Mouse (Mus musculus) right cerebral cortex, adult 18-20 months (tissue): ENCODE results near the gene Rtp1.

ENCODE experiments used
- DNase-seq: peaks from one replicate; pipeline ENCODE4 v3.0.0; 2022; ENCODE audit warnings: mixed read lengths

Gene Rtp1

DNA sequence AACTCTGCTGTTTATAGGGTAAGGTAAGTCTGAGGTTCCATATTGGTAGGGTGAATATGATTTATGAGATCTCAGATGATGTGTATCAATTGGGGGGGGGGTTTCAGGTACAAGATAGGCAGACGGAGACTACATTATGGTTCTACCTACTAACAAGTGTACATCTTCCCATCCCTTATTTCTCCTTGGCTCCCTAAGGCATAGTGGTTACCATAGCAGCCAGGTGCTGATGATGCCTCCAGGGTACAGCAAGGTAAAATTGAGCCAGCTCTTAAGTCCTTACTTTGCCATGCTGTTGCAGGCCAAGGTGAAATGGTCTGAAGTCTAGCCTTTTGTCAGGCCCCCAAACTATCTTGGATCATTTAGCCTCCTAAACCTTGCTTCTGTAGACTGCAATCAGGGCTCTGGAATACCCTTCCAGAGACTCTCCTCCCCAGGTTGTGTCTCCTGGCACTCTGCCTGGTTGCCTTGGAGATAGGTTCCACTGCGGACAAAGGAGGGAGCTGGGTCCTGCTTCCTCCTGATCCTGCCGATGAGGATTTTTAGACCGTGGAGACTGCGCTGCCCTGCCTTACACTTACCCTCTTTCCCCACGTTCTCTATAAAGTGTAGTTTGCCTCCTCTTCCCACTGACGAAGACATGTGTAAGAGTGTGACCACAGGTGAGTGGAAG lies at the start of gene Rtp1:
Rtp1 (plus strand) TSS at position 487 of the 673 bp plus-strand sequence.
- DNase-seq = no peak

DNA sequence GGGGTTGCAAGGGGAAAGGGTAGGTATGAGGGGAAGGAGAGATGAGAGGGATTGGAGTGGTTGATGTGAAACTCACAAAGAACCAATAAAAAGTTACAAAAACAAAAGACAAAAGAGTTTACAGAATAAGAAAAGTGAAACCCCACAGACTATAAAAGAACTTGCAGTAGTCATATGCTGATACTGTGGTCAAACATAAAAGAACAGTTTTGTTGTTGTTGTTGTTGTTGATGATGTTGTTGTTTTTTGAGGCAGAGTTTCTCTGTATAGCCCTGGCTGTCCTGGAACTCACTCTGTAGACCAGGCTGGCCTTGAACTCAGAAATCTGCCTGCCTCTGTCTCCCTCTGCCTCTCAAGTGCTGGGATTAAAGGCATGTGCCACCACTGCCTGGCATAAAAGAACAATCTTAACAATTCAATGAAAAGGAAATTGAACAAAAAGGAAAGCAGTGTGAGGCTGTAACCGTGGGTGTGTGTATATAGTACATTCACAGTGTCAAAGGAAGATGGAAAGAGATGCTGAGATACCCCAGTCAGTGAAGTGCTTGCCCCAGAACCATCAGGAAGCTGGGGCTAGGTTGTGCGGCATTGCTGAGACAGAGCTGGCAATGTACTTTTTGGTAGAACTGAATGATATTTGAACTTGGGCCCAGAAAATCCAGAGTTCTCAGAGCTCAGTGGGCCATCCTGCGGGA lies 49.2 kb upstream of the Rtp1 start:
- DNase-seq = no peak

DNA sequence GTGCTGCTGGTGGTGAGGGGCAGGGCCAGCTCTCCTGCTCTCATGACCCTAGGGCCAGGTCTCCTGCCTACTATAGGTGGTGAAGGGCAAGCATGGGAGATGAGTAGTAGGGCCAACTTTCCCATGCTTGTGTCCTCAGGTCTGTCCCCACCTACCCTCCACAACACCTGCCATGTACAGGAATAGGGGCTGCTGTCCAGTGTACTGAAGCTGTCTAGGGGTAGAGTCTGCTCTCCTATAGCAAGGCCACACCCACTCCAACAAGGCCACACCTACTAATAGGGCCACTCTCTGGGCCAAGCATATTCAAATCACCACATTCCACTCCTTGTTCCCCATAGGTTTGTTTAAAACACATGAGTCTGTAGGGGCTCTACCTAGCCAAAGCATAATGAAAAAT lies 44.6 kb upstream of the Rtp1 start:
- DNase-seq = no peak

DNA sequence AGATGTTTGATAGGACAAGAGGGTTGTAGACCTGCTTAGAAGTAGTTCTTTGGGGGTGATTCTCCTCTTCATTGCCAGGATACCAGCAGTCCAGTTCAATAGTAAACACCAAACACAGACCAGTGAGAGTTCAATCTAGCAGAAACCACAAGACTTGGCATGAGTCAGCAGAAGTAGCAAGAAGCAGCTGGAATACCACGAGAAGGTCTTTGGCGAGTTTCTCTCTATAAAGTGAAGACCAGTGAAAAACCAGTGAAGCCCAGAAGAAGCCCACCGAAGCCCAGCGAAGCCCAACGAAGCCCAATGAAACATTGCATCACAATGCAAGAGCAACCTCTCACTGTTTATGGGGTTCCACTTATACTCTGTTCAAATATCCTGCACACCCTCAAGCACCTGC lies 31.0 kb upstream of the Rtp1 start:
- no peak for DNase-seq

DNA sequence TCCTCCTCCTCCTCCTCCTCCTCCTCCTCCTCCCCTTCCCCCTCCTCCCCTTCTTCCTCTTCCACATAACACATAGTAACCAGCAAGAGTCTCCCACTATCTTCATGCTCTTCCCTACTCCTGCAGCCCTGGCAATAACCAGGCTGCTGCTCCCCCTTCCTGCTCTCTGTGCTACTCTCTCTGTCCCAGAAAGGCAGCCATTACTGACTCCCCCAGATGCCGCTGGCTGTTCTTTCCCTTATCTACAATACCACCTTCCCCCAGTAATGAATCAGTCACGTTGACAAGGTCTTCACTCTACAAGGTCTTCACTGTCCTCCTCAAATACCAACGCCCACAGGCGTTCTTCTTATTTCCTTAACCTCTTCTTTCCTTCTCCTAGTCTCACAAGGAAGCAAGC lies 27.5 kb upstream of the Rtp1 start:
- DNase-seq = no peak

DNA sequence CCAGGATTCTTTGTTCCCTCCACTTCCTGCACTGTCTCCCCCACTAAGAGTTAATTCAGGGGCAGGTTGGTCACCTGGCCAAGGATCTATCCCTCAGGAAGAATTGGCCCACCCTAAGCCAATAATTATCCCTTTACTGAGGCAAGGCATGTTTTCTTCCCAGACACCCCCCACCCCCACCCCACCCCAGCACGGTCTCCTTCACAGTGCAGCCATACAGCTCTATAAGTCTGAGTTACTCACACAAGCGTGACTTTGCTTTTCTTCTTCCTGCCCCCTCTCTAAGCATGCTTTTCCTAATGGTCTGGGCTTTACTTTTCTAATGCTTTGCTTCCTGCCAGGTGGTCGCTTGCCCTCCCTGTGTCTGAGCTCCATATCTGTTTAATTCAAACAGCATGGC lies 27.0 kb upstream of the Rtp1 start:
- no peak for DNase-seq

DNA sequence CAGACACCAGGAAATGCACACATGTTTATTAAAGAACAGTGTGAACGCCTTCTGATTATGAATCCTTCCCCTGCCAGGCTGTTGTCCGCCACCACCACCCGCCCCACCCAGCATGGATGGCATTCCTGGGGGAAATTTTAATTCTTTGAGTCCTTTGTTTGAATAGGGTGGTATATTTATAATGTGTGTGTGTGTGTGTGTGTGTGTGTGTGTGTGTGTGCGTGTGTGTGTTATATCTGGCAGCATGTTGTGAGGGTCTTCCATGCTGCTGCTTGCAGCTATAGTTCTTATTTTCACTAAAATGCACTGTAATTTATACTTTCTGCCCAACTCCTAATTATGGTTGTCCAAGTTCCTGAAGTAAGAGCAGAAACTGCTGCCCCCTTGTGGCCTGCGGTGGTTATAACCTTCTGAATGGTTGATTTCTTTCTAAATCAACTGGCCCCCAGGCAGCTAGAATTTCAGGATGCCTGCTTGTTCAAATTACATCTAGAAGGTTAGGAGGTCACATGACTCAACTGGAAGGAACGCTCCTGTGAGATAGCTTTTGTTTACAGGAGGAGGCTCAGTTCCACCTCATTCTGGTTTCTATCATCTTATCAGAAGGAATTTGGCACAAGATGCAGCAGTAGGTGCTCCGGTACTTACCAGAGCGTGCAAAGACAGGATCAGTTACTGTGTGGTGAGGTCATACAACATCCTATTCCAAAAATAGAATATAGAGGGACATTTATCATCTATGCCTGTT lies 25.8 kb upstream of the Rtp1 start:
- DNase-seq = peak; percentile 63

DNA sequence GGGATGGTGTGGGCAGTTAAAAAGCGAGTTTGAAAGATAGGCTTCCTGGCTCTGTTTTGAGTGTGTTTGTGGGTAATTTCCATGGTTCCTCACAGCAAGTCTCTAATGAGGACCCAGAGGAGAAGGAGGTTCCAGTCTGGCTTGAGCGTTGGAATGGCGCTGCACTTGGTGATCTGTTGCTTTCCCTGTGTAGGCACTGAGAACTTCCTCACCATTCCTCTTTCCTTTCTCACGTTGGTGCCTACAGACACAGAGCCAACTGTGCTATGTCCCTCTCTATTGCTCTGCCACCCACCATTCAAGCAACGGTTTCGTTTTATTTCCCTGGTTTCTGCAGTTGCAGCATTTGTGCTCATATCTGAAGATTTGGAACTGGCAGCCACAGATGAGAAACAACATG lies 16.0 kb upstream of the Rtp1 start:
- DNase-seq = peak; percentile 5

DNA sequence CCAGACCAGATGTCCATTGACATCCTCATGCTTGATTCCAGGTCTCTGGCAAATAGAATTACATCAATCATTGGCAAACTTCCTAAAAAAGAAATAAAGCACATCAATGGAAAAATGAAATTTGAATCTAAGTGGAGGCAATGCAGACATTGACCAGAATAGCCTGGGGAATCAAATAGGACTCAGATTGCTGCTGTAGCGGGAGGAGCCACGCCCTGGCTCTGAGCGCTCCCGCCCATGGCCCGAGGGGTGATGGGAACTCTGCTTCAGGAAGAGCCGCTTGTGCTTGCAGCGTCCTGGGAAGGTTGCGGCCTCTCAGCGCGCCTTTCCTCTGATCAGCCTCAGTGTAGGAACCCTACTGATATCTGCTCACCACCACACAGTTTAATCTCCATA lies 12.7 kb upstream of the Rtp1 start:
- DNase-seq = no peak

DNA sequence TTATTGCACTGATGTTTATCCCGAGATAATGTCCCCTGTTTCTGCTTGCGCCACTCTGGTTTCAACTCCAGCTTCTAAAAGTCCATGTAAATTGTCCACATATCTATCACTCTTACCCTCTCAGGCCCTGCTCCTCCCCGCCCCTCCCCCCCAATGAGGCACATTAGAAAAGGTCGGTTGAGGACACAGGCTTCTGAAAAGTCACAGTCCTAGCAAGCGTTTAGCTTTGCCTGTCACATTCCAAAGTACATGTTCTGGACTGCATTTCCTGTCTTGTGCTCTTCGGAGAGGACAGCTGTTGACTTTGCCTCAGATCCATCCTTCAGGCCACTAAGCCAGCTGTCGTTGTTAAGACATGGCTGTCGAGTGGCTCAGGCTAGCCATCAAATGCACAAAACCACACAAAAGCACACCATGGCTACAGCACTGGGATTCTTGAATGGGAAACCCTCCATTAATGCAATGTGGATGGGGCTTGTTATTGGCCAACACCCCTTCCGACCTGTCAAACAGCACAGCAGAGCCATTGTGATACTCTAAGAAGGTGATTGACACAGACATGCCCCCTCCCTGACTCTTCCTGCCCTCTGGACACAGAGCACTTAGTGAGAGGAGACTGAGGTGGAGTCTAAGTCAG lies 12.2 kb upstream of the Rtp1 start:
- DNase-seq = no peak

DNA sequence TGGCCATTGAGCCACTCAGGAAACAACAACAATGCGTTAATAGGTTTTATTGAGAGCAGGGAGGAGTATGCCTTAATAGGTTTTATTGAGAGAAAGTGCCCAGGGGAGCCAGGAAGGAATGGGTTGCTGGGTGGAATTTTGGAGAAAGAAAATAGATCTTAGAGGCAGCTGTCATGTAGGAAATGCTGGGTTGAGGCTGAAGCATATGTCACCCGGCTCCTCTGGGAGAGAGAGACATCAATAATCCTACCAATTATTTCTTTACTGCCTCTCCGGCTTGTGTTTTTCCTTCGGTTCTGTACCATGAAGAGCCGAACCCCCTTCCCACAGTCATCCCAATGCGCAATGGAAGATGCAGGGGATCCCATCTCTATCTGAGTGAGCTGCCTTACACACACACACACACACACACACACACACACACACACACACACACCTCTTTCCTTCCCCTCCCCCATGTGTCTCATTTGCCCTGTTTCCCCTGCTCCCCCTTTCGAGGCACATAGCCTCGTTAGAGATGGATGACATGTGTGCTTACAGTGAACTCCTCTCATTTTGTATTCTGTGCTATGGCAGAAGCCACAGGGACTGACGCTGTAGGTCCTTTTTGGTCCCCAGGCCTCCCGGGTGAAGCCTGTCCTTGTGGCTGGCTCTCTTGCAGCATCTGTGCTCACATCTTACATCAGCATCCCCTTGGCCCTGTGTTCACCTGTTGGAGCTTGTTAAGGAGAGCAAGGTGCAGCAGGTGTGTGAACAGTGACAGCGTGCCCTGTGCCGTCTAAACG lies 11.3 kb upstream of the Rtp1 start:
- DNase-seq = no peak

DNA sequence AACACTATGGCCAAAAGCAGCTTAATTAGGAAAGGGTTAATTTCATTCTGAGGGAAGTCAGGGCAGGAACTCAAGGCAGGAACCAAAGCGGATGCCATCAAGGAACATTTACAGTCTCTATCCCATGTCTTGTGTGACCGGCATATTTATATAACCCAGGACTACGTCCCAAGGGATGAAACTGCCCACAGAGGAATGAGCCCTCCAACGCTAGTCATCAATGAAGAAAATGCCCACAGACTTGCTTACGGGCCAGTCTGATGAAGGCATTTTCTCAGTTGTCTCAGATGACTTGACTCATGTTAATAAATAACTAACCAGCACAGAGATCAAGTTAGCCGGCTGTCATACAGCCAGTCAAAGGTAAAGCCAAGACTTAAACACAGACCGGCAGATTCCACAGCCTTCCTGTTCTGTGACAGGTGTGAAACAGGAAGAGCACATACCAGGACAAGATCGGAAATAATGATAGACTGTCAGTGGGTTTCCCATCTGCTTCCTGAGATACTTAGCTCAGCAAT lies 9.3 kb upstream of the Rtp1 start:
- no peak for DNase-seq

DNA sequence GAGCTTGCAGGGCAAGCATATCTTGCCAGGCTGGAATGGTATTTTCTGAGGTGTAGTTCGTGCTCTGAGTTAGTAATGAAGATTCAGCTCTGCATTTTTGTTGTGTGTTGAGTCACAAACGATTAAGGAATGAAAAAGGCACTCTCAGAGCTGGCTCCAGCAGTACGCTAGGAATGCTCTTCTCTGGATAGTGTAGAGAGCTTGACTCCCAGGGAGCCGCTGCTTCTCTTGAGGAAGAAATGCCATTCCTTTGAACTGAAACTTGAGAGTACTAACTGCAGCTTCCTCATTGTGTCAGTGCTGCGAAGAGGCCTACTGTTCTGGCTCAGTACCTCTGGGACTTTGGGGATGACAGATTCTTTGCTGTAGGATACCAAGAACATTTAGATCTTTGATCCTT lies 5.1 kb upstream of the Rtp1 start:
- DNase-seq = no peak

DNA sequence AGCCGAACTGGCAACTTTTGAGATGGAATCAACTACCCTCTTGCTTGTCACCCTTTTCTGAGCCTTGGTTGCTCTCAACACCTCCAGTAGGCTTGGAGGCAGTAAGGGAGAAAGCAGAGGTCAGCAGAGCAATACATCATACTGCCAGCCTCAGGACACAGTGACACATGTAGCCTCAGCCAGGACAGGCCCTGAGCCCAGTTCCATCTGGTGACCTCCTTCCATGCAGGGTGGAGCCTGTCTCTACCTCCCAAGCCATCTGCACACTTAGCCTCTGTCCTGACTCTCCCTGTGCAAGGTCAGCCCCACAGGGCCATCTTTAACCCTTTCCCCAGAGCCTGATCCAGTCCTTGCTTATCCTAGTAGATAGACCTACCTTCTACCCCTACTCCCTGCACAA lies 1.2 kb upstream of the Rtp1 start:
- no peak for DNase-seq

DNA sequence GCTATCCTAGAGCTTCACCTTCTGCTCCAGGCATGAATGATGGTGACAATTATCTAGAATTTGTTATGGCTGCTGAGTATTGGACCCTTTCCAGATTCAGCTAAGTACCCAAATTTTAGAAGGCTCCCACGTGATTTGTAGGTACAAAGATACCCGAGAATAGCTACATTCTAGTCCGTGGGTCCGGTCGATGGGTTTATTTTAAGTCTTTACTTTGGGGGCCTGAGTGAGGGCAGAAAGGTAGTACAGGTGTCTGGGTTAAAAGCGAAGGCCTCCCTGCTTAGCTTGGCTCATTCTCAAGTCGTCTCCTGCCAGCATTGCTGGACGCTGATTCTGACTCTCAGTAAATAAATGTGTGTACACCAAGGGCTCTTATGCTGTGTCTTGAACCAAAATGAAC lies 1.1 kb downstream of the Rtp1 start:
- no peak for DNase-seq

DNA sequence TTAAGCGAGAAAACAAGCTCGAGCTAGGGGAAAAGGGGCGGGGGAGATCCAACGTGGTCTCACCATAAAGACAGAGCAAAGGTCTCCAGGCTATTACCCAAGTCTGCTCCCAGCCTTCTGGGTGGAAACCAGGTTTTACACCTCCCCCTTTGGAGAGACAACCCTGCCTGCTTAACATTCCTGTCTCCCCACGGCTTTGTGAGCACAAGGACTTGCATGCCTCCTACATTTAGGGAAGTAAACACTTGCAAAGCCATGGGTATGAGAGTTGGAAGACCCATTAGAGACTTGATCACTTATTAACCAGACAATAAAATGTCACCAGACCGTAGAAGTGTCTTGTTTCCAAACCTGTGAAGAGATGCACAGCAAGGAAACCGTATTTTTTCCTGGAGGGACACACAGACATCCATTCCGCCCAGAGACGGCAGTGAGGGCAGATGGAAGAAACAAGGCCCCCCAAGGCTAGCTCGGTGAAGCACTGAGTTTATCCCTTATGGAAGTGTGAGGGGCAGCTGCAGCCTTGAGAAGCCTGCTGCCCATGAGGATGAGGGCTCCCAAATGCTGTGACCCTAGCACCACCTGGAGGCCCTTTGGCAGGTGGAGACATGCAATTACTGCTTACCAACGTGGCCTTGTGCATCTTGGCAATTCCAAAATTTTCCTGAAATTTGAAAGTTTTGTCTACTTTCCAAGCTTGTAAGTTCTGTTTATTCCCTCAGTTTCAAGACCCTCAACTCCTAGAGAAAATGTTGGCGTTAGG lies 8.7 kb downstream of the Rtp1 start:
- DNase-seq = no peak

DNA sequence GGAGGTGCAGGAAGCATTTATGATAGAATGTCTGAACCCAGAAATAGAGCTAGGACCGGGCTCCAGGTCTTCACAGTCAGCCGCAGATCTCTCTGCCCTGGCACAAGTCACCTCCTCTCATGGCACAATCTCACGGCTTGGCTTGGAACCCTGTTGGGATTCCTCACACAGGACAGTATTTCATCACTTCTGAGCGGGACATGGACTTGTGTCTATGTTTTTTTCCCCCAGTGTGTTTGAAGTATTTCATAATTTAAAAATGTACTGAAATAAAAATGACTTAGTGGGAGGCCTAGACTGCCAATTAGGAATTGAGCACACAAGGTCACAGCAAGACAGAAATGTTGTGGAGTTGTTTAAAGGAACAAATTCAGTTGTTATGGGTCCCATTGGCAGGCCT lies 15.3 kb downstream of the Rtp1 start:
- no peak for DNase-seq

DNA sequence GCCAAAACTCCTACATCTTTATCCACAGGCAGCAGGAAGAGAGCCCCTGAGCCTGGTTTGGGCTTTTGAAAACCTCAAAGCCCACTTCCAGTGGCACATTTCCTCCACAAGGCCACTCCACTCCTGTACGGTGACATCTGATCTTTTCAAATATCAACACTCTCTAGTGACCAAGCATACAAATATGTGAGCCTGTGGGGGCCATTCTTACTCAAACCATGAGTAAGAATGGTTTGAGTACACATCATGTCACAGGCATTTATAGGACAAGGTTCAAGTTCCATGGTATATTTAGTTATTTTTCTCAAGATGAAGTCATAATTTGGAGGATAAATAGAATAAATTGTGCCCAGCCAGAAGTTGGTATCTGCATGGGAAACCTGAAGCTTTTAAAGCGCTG lies 21.0 kb downstream of the Rtp1 start:
- no peak for DNase-seq

DNA sequence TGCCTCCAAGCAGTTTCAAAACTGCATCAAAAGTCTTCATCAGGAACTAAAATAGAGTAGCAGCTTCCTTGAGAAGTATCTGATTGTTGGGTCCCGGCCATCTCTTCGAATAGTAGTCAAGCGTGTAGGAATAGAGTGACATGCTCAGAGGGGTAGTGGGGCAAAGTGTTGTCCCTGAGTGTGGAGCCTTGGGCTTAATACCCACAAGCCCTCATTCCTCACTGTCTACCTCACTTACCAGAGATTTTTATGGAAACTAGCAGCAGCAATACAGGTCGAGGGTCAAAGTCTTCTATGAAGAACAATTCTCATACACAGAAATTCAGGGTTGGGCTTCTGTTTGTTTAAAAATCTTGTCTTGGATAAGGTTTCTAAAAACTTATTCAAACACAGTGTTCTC lies 21.9 kb downstream of the Rtp1 start:
- no peak for DNase-seq

DNA sequence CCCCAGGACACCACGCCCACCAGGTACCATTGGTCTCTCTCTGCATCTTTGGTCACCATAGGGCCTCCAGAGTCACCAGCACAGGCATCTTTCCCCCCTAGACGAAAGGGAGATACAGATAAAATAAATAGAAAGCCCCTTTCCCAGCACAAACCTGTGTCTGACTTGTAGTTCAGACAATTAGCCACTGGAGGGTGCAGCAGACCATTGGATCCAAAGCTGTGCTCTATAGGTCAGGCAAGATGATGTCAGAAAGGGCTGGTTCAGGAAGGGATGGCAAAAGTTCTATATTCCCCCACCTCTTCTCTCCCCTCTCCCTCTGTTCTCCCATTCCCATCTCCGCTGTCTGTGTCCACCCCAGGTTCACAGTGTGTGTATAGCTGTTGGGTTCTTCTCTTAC lies 23.5 kb downstream of the Rtp1 start:
- DNase-seq = peak; percentile 23

DNA sequence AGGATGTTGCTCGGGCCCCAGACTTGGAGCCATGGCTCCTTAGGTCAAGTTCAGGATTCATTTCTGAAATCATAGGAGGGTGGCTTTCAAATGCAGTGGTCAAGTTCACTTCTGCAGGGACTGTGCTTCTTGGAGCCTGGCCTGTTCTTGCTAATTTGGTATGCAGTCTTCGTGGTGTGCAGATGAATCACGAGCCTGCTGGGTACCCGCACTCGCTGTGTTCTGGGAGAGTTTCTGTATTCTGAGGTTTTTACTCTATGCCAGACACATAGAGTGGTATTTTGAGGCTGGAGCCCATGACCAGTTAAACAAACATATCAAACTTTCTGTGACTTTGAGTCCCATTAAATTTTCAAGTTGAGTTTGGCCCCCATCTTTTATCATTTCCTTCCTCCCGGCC lies 25.4 kb downstream of the Rtp1 start:
- peak; percentile 26 for DNase-seq

DNA sequence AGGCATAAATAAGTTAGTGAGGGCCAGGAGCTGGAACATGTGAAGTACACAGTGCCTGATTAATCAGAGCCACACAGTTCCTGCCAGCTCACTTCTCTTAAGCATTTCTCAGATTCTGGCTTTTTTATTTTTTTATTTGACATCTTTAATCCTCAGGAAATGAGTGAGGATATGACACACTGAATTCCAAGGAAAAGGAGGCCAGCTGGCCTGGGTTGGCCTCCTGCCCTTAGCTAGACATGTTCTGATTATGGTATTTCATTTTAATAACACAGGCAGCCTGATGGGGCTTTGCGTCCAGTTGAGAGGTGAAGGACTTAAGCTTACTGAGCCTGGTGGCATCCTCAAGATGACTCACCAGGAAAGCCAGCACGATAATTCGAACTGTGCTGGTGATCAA lies 27.6 kb downstream of the Rtp1 start:
- DNase-seq = no peak
